Mouse (Mus musculus): ENCODE data around the gene Ak4. TPM values are rescaled to one million over a fixed set of nuclear protein-coding genes. Genes with fewer than 3 reads are reported as not detected.

Gene Ak4
- polyA plus RNA-seq, 1 experiment from 2014 or later = 28.1 TPM

GRCm38 (mm10) chr4:101460114-101460513, 41.0 kb downstream of the Ak4 start:
- H3K9ac ChIP-seq (ENCODE audit: low read length) = no peak overlapping the region
- no peaks in the 10 kb centered on the region for H3K4me1 ChIP-seq (ENCODE audit: control insufficient read depth, insufficient read depth, low read length)
- H3K9me3 ChIP-seq (replicated peaks; ENCODE audit: control insufficient read depth, low read length) = no peaks in the 10 kb centered on the region
- H3K4me3 ChIP-seq (replicated peaks; ENCODE audit: low read length) = no peak overlapping the region
- H3K27ac ChIP-seq (ENCODE audit: low read length) = no peak overlapping the region
- H3K4me2 ChIP-seq (ENCODE audit: low read depth, low read length) = no peak overlapping the region
- 72% methylated on average over 1 of the region's 1 CpGs for WGBS
- no peaks in the 10 kb centered on the region for H3K27me3 ChIP-seq (ENCODE audit: control insufficient read depth, insufficient read depth, low read length)
- no peak for ATAC-seq (ENCODE audit: insufficient read depth, low FRiP score)
- no peaks in the 10 kb centered on the region for H3K36me3 ChIP-seq (ENCODE audit: control insufficient read depth, insufficient read depth, low read length)

GRCm38 (mm10) chr4:101462065-101462464, 43.0 kb downstream of the Ak4 start:
- Histone ChIP-seq H3K4me2 (ENCODE audit: low read depth, low read length) (no peak overlapping the region), H3K4me3 (replicated peaks; ENCODE audit: low read length) (no peak overlapping the region), H3K36me3 (ENCODE audit: control insufficient read depth, insufficient read depth, low read length) (no peaks in the 10 kb centered on the region), H3K27me3 (ENCODE audit: control insufficient read depth, insufficient read depth, low read length) (no peaks in the 10 kb centered on the region), H3K9ac (ENCODE audit: low read length) (no peak overlapping the region), H3K27ac (ENCODE audit: low read length) (no peak overlapping the region), H3K9me3 (replicated peaks; ENCODE audit: control insufficient read depth, low read length) (no peaks in the 10 kb centered on the region), H3K4me1 (ENCODE audit: control insufficient read depth, insufficient read depth, low read length) (no peaks in the 10 kb centered on the region)
- no peak for ATAC-seq (ENCODE audit: insufficient read depth, low FRiP score)
- WGBS = 66% methylated on average over 2 of the region's 2 CpGs

- no peaks in the 10 kb centered on the region for H3K9me3 ChIP-seq (replicated peaks; ENCODE audit: control insufficient read depth, low read length)
- H3K9ac ChIP-seq (ENCODE audit: low read length) = no peak overlapping the region
- ATAC-seq (ENCODE audit: insufficient read depth, low FRiP score) = no peak
- H3K4me3 ChIP-seq (replicated peaks; ENCODE audit: low read length) = no peak overlapping the region
- H3K27me3 ChIP-seq (ENCODE audit: control insufficient read depth, insufficient read depth, low read length) = no peaks in the 10 kb centered on the region
- H3K27ac ChIP-seq (ENCODE audit: low read length) = no peak overlapping the region
- H3K4me2 ChIP-seq (ENCODE audit: low read depth, low read length) = no peak overlapping the region
- no peaks in the 10 kb centered on the region for H3K36me3 ChIP-seq (ENCODE audit: control insufficient read depth, insufficient read depth, low read length)
- 88% methylated on average over 3 of the region's 3 CpGs for WGBS
- H3K4me1 ChIP-seq (ENCODE audit: control insufficient read depth, insufficient read depth, low read length) = no peaks in the 10 kb centered on the region
Measured at GRCm38 (mm10) chr4:101466264-101466663, 47.2 kb downstream of the Ak4 start.

- no peak for ATAC-seq (ENCODE audit: insufficient read depth, low FRiP score)
- no peak overlapping the region for H3K27ac ChIP-seq (ENCODE audit: low read length)
- H3K4me2 ChIP-seq (ENCODE audit: low read depth, low read length) = no peak overlapping the region
- no peaks in the 10 kb centered on the region for H3K9me3 ChIP-seq (replicated peaks; ENCODE audit: control insufficient read depth, low read length)
- no peaks in the 10 kb centered on the region for H3K4me1 ChIP-seq (ENCODE audit: control insufficient read depth, insufficient read depth, low read length)
- H3K4me3 ChIP-seq (replicated peaks; ENCODE audit: low read length) = no peak overlapping the region
- no peaks in the 10 kb centered on the region for H3K36me3 ChIP-seq (ENCODE audit: control insufficient read depth, insufficient read depth, low read length)
- H3K9ac ChIP-seq (ENCODE audit: low read length) = no peak overlapping the region
- H3K27me3 ChIP-seq (ENCODE audit: control insufficient read depth, insufficient read depth, low read length) = no peaks in the 10 kb centered on the region
- 82% methylated on average over 5 of the region's 5 CpGs for WGBS
Measured at GRCm38 (mm10) chr4:101469242-101469641, 50.2 kb downstream of the Ak4 start.

GRCm38 (mm10) chr4:101470543-101470942, 51.5 kb downstream of the Ak4 start:
- 55% methylated on average over 5 of the region's 5 CpGs for WGBS
- H3K27me3 ChIP-seq (ENCODE audit: control insufficient read depth, insufficient read depth, low read length) = no peaks in the 10 kb centered on the region
- no peak overlapping the region for H3K27ac ChIP-seq (ENCODE audit: low read length)
- no peak overlapping the region for H3K4me3 ChIP-seq (replicated peaks; ENCODE audit: low read length)
- no peaks in the 10 kb centered on the region for H3K36me3 ChIP-seq (ENCODE audit: control insufficient read depth, insufficient read depth, low read length)
- no peak overlapping the region for H3K9ac ChIP-seq (ENCODE audit: low read length)
- H3K9me3 ChIP-seq (replicated peaks; ENCODE audit: control insufficient read depth, low read length) = no peaks in the 10 kb centered on the region
- ATAC-seq (ENCODE audit: insufficient read depth, low FRiP score) = no peak
- no peak overlapping the region for H3K4me2 ChIP-seq (ENCODE audit: low read depth, low read length)
- H3K4me1 ChIP-seq (ENCODE audit: control insufficient read depth, insufficient read depth, low read length) = no peaks in the 10 kb centered on the region

GRCm38 (mm10) chr4:101472767-101473166, 53.7 kb downstream of the Ak4 start:
- H3K9ac ChIP-seq (ENCODE audit: low read length) = no peak overlapping the region
- H3K4me2 ChIP-seq (ENCODE audit: low read depth, low read length) = no peak overlapping the region
- no peak overlapping the region for H3K4me3 ChIP-seq (replicated peaks; ENCODE audit: low read length)
- no peak overlapping the region for H3K27ac ChIP-seq (ENCODE audit: low read length)
- H3K27me3 ChIP-seq (ENCODE audit: control insufficient read depth, insufficient read depth, low read length) = no peaks in the 10 kb centered on the region
- ATAC-seq (ENCODE audit: insufficient read depth, low FRiP score) = no peak
- H3K36me3 ChIP-seq (ENCODE audit: control insufficient read depth, insufficient read depth, low read length) = no peaks in the 10 kb centered on the region
- 75% methylated on average over 3 of the region's 3 CpGs for WGBS
- H3K4me1 ChIP-seq (ENCODE audit: control insufficient read depth, insufficient read depth, low read length) = no peaks in the 10 kb centered on the region
- H3K9me3 ChIP-seq (replicated peaks; ENCODE audit: control insufficient read depth, low read length) = no peaks in the 10 kb centered on the region

- Histone ChIP-seq H3K4me2 (ENCODE audit: low read depth, low read length) (no peak overlapping the region), H3K9me3 (replicated peaks; ENCODE audit: control insufficient read depth, low read length) (no peaks in the 10 kb centered on the region), H3K9ac (ENCODE audit: low read length) (no peak overlapping the region), H3K27me3 (ENCODE audit: control insufficient read depth, insufficient read depth, low read length) (no peaks in the 10 kb centered on the region; the same call in 1 of the 2 replicates), H3K4me3 (replicated peaks; ENCODE audit: low read length) (no peak overlapping the region), H3K4me1 (ENCODE audit: control insufficient read depth, insufficient read depth, low read length) (0 out of 2 replicates have a peak, but pooled peaks cover 3% of the 10 kb centered on the region), H3K36me3 (ENCODE audit: control insufficient read depth, insufficient read depth, low read length) (no peaks in the 10 kb centered on the region), H3K27ac (ENCODE audit: low read length) (no peak overlapping the region)
- WGBS = 78% methylated on average over 8 of the region's 8 CpGs
- no peak for ATAC-seq (ENCODE audit: insufficient read depth, low FRiP score)
Measured at GRCm38 (mm10) chr4:101490320-101490917, 71.3 kb downstream of the Ak4 start.

- Histone ChIP-seq H3K4me1 (ENCODE audit: control insufficient read depth, insufficient read depth, low read length) (peaks cover 6% of the 10 kb centered on the region), H3K4me2 (ENCODE audit: low read depth, low read length) (no peak overlapping the region), H3K27me3 (ENCODE audit: control insufficient read depth, insufficient read depth, low read length) (peaks cover 11% of the 10 kb centered on the region), H3K4me3 (replicated peaks; ENCODE audit: low read length) (no peak overlapping the region), H3K9ac (ENCODE audit: low read length) (no peak overlapping the region), H3K27ac (ENCODE audit: low read length) (no peak overlapping the region), H3K36me3 (ENCODE audit: control insufficient read depth, insufficient read depth, low read length) (no peaks in the 10 kb centered on the region), H3K9me3 (replicated peaks; ENCODE audit: control insufficient read depth, low read length) (no peaks in the 10 kb centered on the region)
- 64% methylated on average over 6 of the region's 6 CpGs for WGBS
- no peak for ATAC-seq (ENCODE audit: insufficient read depth, low FRiP score)
Measured at GRCm38 (mm10) chr4:101491704-101492103, 72.6 kb downstream of the Ak4 start.

- no peak overlapping the region for H3K4me2 ChIP-seq (ENCODE audit: low read depth, low read length)
- H3K27ac ChIP-seq (ENCODE audit: low read length) = no peak overlapping the region
- H3K27me3 ChIP-seq (ENCODE audit: control insufficient read depth, insufficient read depth, low read length) = peaks cover 29% of the 10 kb centered on the region
- H3K36me3 ChIP-seq (ENCODE audit: control insufficient read depth, insufficient read depth, low read length) = no peaks in the 10 kb centered on the region
- no peak for ATAC-seq (ENCODE audit: insufficient read depth, low FRiP score)
- H3K4me3 ChIP-seq (replicated peaks; ENCODE audit: low read length) = no peak overlapping the region
- H3K9ac ChIP-seq (ENCODE audit: low read length) = no peak overlapping the region
- H3K4me1 ChIP-seq (ENCODE audit: control insufficient read depth, insufficient read depth, low read length) = peaks cover 10% of the 10 kb centered on the region
- H3K9me3 ChIP-seq (replicated peaks; ENCODE audit: control insufficient read depth, low read length) = no peaks in the 10 kb centered on the region
Measured at GRCm38 (mm10) chr4:101493611-101494197, 74.6 kb downstream of the Ak4 start.
